Mouse (Mus musculus): ENCODE results near the gene Gm49339. TPM values are rescaled to one million over a fixed set of nuclear protein-coding genes. Genes with fewer than 3 reads are reported as not detected.

Gene Gm49339
- total and polyA plus RNA-seq, 3 experiments: 1.0 to 15.3 (median 3.8) TPM

GRCm38 (mm10) chr10:51453616-51454298 is 26.7 kb upstream of the Gm49339 start:
- Histone ChIP-seq H3K4me2 (ENCODE audit: insufficient read depth, low read depth, poor library complexity, severe bottlenecking) (peak overlapping the region; percentile 67; the same call in 1 of the 2 replicates), H3K27me3 (replicated peaks) (no peaks in the 10 kb centered on the region), H3K79me2 (replicated peaks; ENCODE audit: control insufficient read depth, extremely low read depth, insufficient read depth, poor library complexity, severe bottlenecking) (no peaks in the 10 kb centered on the region), H3K4me1 (ENCODE audit: control insufficient read depth in 1 of 2, insufficient read depth in 2 of 2) (peaks cover 12 to 54% of the 10 kb centered on the region in 2 experiments), H3K9me3 (replicated peaks; ENCODE audit: low read length) (no peaks in the 10 kb centered on the region), H3K27ac (ENCODE audit: insufficient read depth, low read depth) (peak overlapping the region; percentile 78), H3K9ac (ENCODE audit: insufficient read depth, low read depth) (peak overlapping the region; percentile 63; the same call in 1 of the 2 replicates), H3K36me3 (replicated peaks in 1 of 2; ENCODE audit: control insufficient read depth in 1 of 2, insufficient read depth in 1 of 2, low read length in 1 of 2) (peaks cover 0 to 2% of the 10 kb centered on the region in 2 experiments), H3K4me3 (replicated peaks in 1 of 3; ENCODE audit: low read depth in 2 of 3, low read length in 2 of 3, poor library complexity in 1 of 3) (peak overlapping the region in 2 of 3 experiments; percentile 34 to 41)
- in situ Hi-C loops (cut with MboI; ENCODE audit: low pct_ligation_motif_present, low pct_unique_long_range_greater_than_20kb, low sequenced_read_pairs) (no loop called here), dilution Hi-C loops (cut with MboI; ENCODE audit: extremely low pct_ligation_motif_present, extremely low pct_unique_long_range_greater_than_20kb, low sequenced_read_pairs) (no loop called here)
- DNase-seq (ENCODE audit: extremely low read depth): peak; percentile 87
- TF ChIP-seq ZNF384 (IDR thresholded peaks at IDR 0.05; ENCODE audit: low read depth, low read length): 0 out of 2 replicates have a peak, but pooled peaks have one; percentile 40
- TF ChIP-seq ETS1 (conservative IDR thresholded peaks at IDR 0.05; ENCODE audit: low read depth, low read length): peak; percentile 32; the same call in 1 of the 2 replicates
- no peak; the same call in 1 of the 2 replicates for TF ChIP-seq RAD21 (IDR thresholded peaks at IDR 0.05; ENCODE audit: low read depth, low read length)
- TF ChIP-seq RCOR1 (conservative IDR thresholded peaks at IDR 0.05; ENCODE audit: low read depth, low read length): 0 out of 2 replicates have a peak, but pooled peaks have one; percentile 52
- no peak for TF ChIP-seq MXI1 (IDR thresholded peaks at IDR 0.05; ENCODE audit: low read depth, low read length)
- TF ChIP-seq USF1 (IDR thresholded peaks at IDR 0.05; ENCODE audit: low read depth, low read length): no peak
- TF ChIP-seq BHLHE40 (IDR thresholded peaks at IDR 0.05; ENCODE audit: low read depth, low read length): 0 out of 2 replicates have a peak, but pooled peaks have one; percentile 40
- TF ChIP-seq JUND (conservative IDR thresholded peaks at IDR 0.05; ENCODE audit: low read depth, low read length): 0 out of 2 replicates have a peak, but pooled peaks have one; percentile 25
- no peak for TF ChIP-seq SMC3 (IDR thresholded peaks at IDR 0.05; ENCODE audit: low read depth, low read length)
- no peak for TF ChIP-seq NRF1 (IDR thresholded peaks at IDR 0.05; ENCODE audit: low read depth, low read length)
- TF ChIP-seq IRF4 (IDR thresholded peaks at IDR 0.05; ENCODE audit: low read depth, low read length): peak; percentile 53; the same call in 1 of the 2 replicates
- TF ChIP-seq EP300 (IDR thresholded peaks at IDR 0.05; ENCODE audit: low read length): peak; percentile 61
- 0 out of 2 replicates have a peak, but pooled peaks have one; percentile 12 for TF ChIP-seq MAFK (IDR thresholded peaks at IDR 0.05; ENCODE audit: insufficient replicate concordance, low read length)
- peak; percentile 73 for TF ChIP-seq MAX (IDR thresholded peaks at IDR 0.05; ENCODE audit: low read length)
- TF ChIP-seq CHD2 (IDR thresholded peaks at IDR 0.05; ENCODE audit: low read length): peak; percentile 38; the same call in 1 of the 2 replicates
- TF ChIP-seq POLR2AphosphoS2 (IDR thresholded peaks at IDR 0.05; ENCODE audit: low read depth, low read length): no peak
- peak; percentile 77 for TF ChIP-seq MYC (IDR thresholded peaks at IDR 0.05; ENCODE audit: low read depth, low read length)
- TF ChIP-seq ZMIZ1 (IDR thresholded peaks at IDR 0.05; ENCODE audit: low read depth, low read length): no peak
- peak; percentile 54; the same call in 1 of the 2 replicates for TF ChIP-seq TBP (conservative IDR thresholded peaks at IDR 0.05; ENCODE audit: low read depth, low read length)
